Mouse (Mus musculus) adipose tissue, adult 10 weeks (tissue): ENCODE results near the gene Gpr34. TPM values are rescaled to one million over a fixed set of nuclear protein-coding genes. Genes with fewer than 3 reads are reported as not detected.

ENCODE experiments used
- polyA plus RNA-seq: library from polyadenylated mRNA; stranded (reverse); fragments of 350-450 nt; fragmentation: Illumina TruSeq; extraction: RNeasy Lipid Tissue Mini Kit (QIAGEN cat#74804); gene quantifications from one replicate; pipeline ENCODE4 v1.2.3, GENCODE M21; 2014; ENCODE audit warnings: low read depth, low replicate concordance

The Gpr34 gene
- 5.5 TPM for polyA plus RNA-seq

DNA sequence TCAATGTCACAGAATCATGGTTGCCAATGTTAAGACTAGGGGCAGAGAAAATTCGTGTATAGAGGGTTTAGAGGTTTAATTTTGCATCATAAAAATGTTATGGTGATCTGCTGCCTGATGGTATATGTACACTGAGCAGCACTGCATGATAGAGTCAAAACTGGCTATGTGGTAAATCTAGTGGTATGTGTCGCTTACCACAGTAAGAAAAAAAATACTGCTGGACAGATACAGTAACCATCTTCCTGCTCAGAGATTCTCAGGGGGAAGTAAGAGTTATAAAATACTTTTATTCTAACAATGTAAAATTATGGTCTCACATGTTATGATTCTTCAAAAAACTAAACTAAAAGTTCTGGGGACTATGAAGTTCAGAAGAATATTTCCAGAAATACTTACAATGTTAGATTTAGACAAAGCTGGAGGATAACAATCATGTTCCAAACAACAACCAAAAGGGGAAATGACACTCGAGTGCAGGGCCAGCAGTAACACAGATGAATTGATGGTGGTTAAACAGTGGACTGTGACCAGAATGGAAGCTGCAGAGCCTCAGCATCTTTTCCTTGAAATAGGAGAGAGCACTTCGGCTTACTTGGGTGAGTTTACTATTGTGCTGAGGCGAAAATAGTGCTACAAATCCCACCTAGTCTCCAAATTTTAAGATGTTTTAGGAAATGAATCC lies at the start of gene Gpr34:
Gene Gpr34, plus strand, starts transcription at position 491 of the 685 bp plus-strand sequence.

DNA sequence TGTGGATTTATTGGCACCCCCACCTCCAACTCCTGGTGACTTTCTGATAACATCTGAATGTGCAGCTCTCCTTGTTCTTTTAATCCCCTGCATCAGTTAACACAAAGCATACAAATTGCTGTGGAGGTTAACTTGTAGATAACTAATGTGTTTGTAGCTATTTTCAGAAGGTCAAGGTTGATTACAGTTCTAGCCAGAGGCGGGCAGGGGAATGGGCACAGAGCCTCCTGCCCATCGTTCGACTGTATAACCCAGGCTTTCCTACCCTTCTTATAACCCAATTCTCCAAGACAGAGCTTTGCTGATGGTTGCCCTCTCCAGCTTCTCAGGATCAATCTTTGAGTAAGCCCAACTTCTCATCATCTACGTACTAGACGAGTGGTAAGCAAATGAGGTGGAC lies 29.2 kb downstream of the Gpr34 start, which contains the start of gene Gpr82:
Gene Gpr82, plus strand, starts transcription at position 301 of the 400 bp plus-strand sequence.

Other genes with a start within 250 kb of the Gpr34 start
- 0.45 TPM for gene Nyx, start 166.0 kb upstream of the Gpr34 start, polyA plus RNA-seq
- 22.2 TPM for gene Gpr82, start 29.3 kb downstream of the Gpr34 start, polyA plus RNA-seq
- gene Cask, start 219.3 kb downstream of the Gpr34 start, polyA plus RNA-seq = 12.3 TPM